Mouse (Mus musculus) bone marrow, adult 2 months (tissue): Measurements from ENCODE around the gene Bri3bp.

Source experiments
- CTCF ChIP-seq: fragments of 200-500 bp; IDR thresholded peaks from 2 replicates; pipeline ENCODE4 v1.5.1; 2011; ENCODE audit warnings: low read length, control low read depth; ENCODE audit not compliant: control insufficient read depth, insufficient read depth
- POLR2A ChIP-seq: fragments of 200-500 bp; IDR thresholded peaks from 2 replicates; pipeline ENCODE4 v1.6.1; 2011; ENCODE audit warnings: low read depth, mild to moderate bottlenecking, control low read depth, low read length, borderline replicate concordance; ENCODE audit not compliant: control insufficient read depth

DNA sequence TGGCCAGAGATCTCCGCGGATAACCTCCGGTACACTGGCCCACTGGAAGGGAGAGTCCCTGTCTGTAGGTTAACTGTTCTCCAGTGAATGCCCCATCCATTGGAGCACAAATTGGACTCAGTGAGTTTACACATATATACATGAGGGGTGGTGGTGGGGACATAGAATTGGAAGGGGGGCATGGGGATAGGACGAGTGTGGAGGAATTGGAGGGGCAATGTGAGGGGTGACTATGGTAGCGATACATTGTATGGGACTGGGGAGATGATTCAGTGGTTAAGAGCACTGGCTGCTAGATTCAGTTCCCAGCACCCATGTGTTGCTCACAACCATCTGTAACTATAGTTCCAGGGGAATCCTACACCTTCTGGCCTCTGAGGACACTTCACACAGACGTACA, 38.4 kb upstream of the Bri3bp start:
- TF ChIP-seq CTCF (no peak), POLR2A (no peak)
